Mouse (Mus musculus) liver, embryonic 11.5 days (tissue): ENCODE measurements around the gene D630003M21Rik. TPM values are rescaled to one million over a fixed set of nuclear protein-coding genes. Genes with fewer than 3 reads are reported as not detected.

Source experiments
- ATAC-seq: fragments of 200-750 bp; cut with Nextera tagmentation; replicated peaks from 2 replicates; pipeline ENCODE4 v1.8.0; 2017; ENCODE audit warnings: moderate number of reproducible peaks, mild to moderate bottlenecking, moderate TSS enrichment, moderate library complexity; ENCODE audit not compliant: low FRiP score
- DNase-seq: peaks from one replicate; pipeline ENCODE4 v3.0.0-alpha.2; 2017; ENCODE audit warnings: low spot score
- H3K27ac ChIP-seq: fragments of 300-500 bp; sonication (generic); 2 replicates; pipeline ENCODE4 v1.5.1; 2014; ENCODE audit warnings: mild to moderate bottlenecking, low read depth, low read length, control low read depth
- H3K27me3 ChIP-seq: fragments of 300-500 bp; sonication (generic); replicated peaks from 2 replicates; pipeline ENCODE4 v1.6.1; 2014; ENCODE audit warnings: low read length, mixed read lengths; ENCODE audit not compliant: control insufficient read depth, insufficient read depth
- H3K36me3 ChIP-seq: fragments of 300-500 bp; sonication (generic); 2 replicates; pipeline ENCODE4 v1.6.1; 2014; ENCODE audit warnings: mild to moderate bottlenecking, low read length, moderate library complexity, mixed read lengths; ENCODE audit not compliant: control insufficient read depth, insufficient read depth
- H3K4me1 ChIP-seq: fragments of 300-500 bp; sonication (generic); replicated peaks from 2 replicates; pipeline ENCODE4 v1.6.1; 2014; ENCODE audit warnings: low read length, mixed read lengths; ENCODE audit not compliant: control insufficient read depth, insufficient read depth
- H3K4me2 ChIP-seq: fragments of 300-500 bp; sonication (generic); 2 replicates; pipeline ENCODE4 v1.6.1; 2014; ENCODE audit warnings: mild to moderate bottlenecking, control low read depth, moderate library complexity
- H3K4me3 ChIP-seq: fragments of 300-500 bp; sonication (generic); 2 replicates; pipeline ENCODE4 v1.5.1; 2014; ENCODE audit warnings: low read depth, low read length, control low read depth
- H3K9ac ChIP-seq: fragments of 300-500 bp; sonication (generic); 2 replicates; pipeline ENCODE4 v1.6.1; 2014; ENCODE audit warnings: low read depth, low read length, control low read depth
- H3K9me3 ChIP-seq: fragments of 300-500 bp; sonication (generic); 2 replicates; pipeline ENCODE4 v1.6.1; 2016; ENCODE audit warnings: low read length, inconsistent platforms, mixed read lengths; ENCODE audit not compliant: control insufficient read depth
- WGBS: fragments of 180-500 bp; shearing (Covaris S2); extraction: QIAGEN DNeasy Blood & Tissue Kit; methylation state at CpG from one replicate; pipeline ENCODE4 v1.1.7; 2014; 5-methylcytosine and 5-hydroxymethylcytosine counted together
- polyA plus RNA-seq: library from polyadenylated mRNA; unstranded; fragments of >200 nt; fragmentation: Nextera tagmentation; extraction: Ambion mirVana; gene quantifications from 2 replicates; pipeline ENCODE4 v1.2.1, GENCODE M21; 2014

The D630003M21Rik gene
- polyA plus RNA-seq, 1 experiment from 2014 or later, result 0.81 TPM

GRCm38 (mm10) chr2:158144263-158144662 is 84.8 kb downstream of the D630003M21Rik start:
- 51% methylated on average over 8 of the region's 8 CpGs for WGBS

GRCm38 (mm10) chr2:158143816-158144215 is 85.2 kb downstream of the D630003M21Rik start:
- peaks cover 72% of the 10 kb centered on the region for H3K4me1 ChIP-seq
- 0 out of 2 replicates have a peak, but pooled peaks cover 7% of the 10 kb centered on the region for H3K27me3 ChIP-seq
- no peaks in the 10 kb centered on the region for H3K9me3 ChIP-seq
- ATAC-seq (no peak), DNase-seq (no peak)
- H3K9ac ChIP-seq, result peak overlapping the region; percentile 31; the same call in 1 of the 2 replicates
- H3K27ac ChIP-seq, result peak overlapping the region; percentile 83
- H3K4me2 ChIP-seq, result peak overlapping the region; percentile 84
- peak overlapping the region; percentile 70 for H3K4me3 ChIP-seq
- peaks cover 8% of the 10 kb centered on the region; the same call in 1 of the 2 replicates for H3K36me3 ChIP-seq
- WGBS, result 57% methylated on average over 3 of the region's 3 CpGs

More at GRCm38 (mm10) chr2:158144263-158144662, 84.8 kb downstream of the D630003M21Rik start:
- H3K36me3 ChIP-seq, result peaks cover 5% of the 10 kb centered on the region; the same call in 1 of the 2 replicates
- peak overlapping the region; percentile 84 for H3K4me2 ChIP-seq
- H3K4me3 ChIP-seq, result peak overlapping the region; percentile 70
- peaks cover 70% of the 10 kb centered on the region for H3K4me1 ChIP-seq
- no peaks in the 10 kb centered on the region for H3K9me3 ChIP-seq
- peak overlapping the region; percentile 31; the same call in 1 of the 2 replicates for H3K9ac ChIP-seq
- peak overlapping the region; percentile 83 for H3K27ac ChIP-seq
- 0 out of 2 replicates have a peak, but pooled peaks cover 7% of the 10 kb centered on the region for H3K27me3 ChIP-seq
- no peak for ATAC-seq
- no peak for DNase-seq

- 0 out of 2 replicates have a peak, but pooled peaks cover 7% of the 10 kb centered on the region for H3K27me3 ChIP-seq
- H3K4me3 ChIP-seq, result peak overlapping the region; percentile 24; the same call in 1 of the 2 replicates
- peak overlapping the region; percentile 50 for H3K9ac ChIP-seq
- peaks cover 71% of the 10 kb centered on the region for H3K4me1 ChIP-seq
- no peaks in the 10 kb centered on the region for H3K9me3 ChIP-seq
- DNase-seq, result no peak
- H3K4me2 ChIP-seq, result peak overlapping the region; percentile 84
- H3K36me3 ChIP-seq, result peaks cover 8% of the 10 kb centered on the region; the same call in 1 of the 2 replicates
- peak overlapping the region; percentile 83 for H3K27ac ChIP-seq
- ATAC-seq, result no peak
- 68% methylated on average over 18 of the region's 18 CpGs for WGBS
These were observed 86.0 kb downstream of the D630003M21Rik start for GRCm38 (mm10) chr2:158142981-158143380.

- Histone ChIP-seq H3K4me1 (peaks cover 70% of the 10 kb centered on the region), H3K4me2 (peak overlapping the region; percentile 84), H3K27me3 (0 out of 2 replicates have a peak, but pooled peaks cover 7% of the 10 kb centered on the region), H3K4me3 (peak overlapping the region; percentile 20; the same call in 1 of the 2 replicates), H3K9me3 (no peaks in the 10 kb centered on the region), H3K9ac (peak overlapping the region; percentile 50; the same call in 1 of the 2 replicates), H3K36me3 (peaks cover 13% of the 10 kb centered on the region; the same call in 1 of the 2 replicates), H3K27ac (peak overlapping the region; percentile 83)
- WGBS, result 24% methylated on average over 7 of the region's 7 CpGs
- peak; percentile 75 for DNase-seq
- peak; percentile 91 for ATAC-seq
These were observed 87.2 kb downstream of the D630003M21Rik start for GRCm38 (mm10) chr2:158141690-158142440.

- H3K27ac ChIP-seq, result peak overlapping the region; percentile 83
- 45% methylated on average over 7 of the region's 7 CpGs for WGBS
- peaks cover 13% of the 10 kb centered on the region; the same call in 1 of the 2 replicates for H3K36me3 ChIP-seq
- H3K27me3 ChIP-seq, result 0 out of 2 replicates have a peak, but pooled peaks cover 7% of the 10 kb centered on the region
- 0 out of 2 replicates have a peak overlapping the region, but pooled peaks have one; percentile 20 for H3K4me3 ChIP-seq
- DNase-seq (no peak), ATAC-seq (no peak)
- H3K9ac ChIP-seq, result peak overlapping the region; percentile 4; the same call in 1 of the 2 replicates
- no peaks in the 10 kb centered on the region for H3K9me3 ChIP-seq
- peak overlapping the region; percentile 84 for H3K4me2 ChIP-seq
- H3K4me1 ChIP-seq, result peaks cover 70% of the 10 kb centered on the region
These were observed 87.8 kb downstream of the D630003M21Rik start for GRCm38 (mm10) chr2:158141271-158141670.

- Histone ChIP-seq H3K27me3 (0 out of 2 replicates have a peak, but pooled peaks cover 3% of the 10 kb centered on the region), H3K4me3 (no peak overlapping the region), H3K9ac (peak overlapping the region; percentile 4), H3K9me3 (no peaks in the 10 kb centered on the region), H3K4me2 (peak overlapping the region; percentile 84; the same call in 1 of the 2 replicates), H3K36me3 (peaks cover 13% of the 10 kb centered on the region; the same call in 1 of the 2 replicates), H3K27ac (peak overlapping the region; percentile 83), H3K4me1 (peaks cover 68% of the 10 kb centered on the region)
- 78% methylated on average over 5 of the region's 5 CpGs for WGBS
- no peak for ATAC-seq
- DNase-seq, result no peak
These were observed 88.4 kb downstream of the D630003M21Rik start for GRCm38 (mm10) chr2:158140664-158141063.

- Histone ChIP-seq H3K36me3 (peaks cover 13% of the 10 kb centered on the region; the same call in 1 of the 2 replicates), H3K9me3 (no peaks in the 10 kb centered on the region), H3K27me3 (no peaks in the 10 kb centered on the region), H3K4me1 (peaks cover 57% of the 10 kb centered on the region), H3K4me3 (no peak overlapping the region), H3K4me2 (no peak overlapping the region), H3K27ac (no peak overlapping the region; the same call in 1 of the 2 replicates), H3K9ac (peak overlapping the region; percentile 50)
- DNase-seq (no peak), ATAC-seq (no peak)
- WGBS, result 55% methylated on average over 7 of the region's 7 CpGs
These were observed 89.4 kb downstream of the D630003M21Rik start for GRCm38 (mm10) chr2:158139628-158140027.

GRCm38 (mm10) chr2:158138778-158139177 is 90.2 kb downstream of the D630003M21Rik start:
- ATAC-seq (no peak), DNase-seq (no peak)
- Histone ChIP-seq H3K27me3 (no peaks in the 10 kb centered on the region), H3K36me3 (peaks cover 15% of the 10 kb centered on the region; the same call in 1 of the 2 replicates), H3K4me2 (no peak overlapping the region), H3K4me3 (no peak overlapping the region), H3K9ac (no peak overlapping the region), H3K9me3 (no peaks in the 10 kb centered on the region), H3K27ac (no peak overlapping the region), H3K4me1 (peaks cover 51% of the 10 kb centered on the region)
- 90% methylated on average over 9 of the region's 9 CpGs for WGBS
